Mouse (Mus musculus) intestine, embryonic 16.5 days (tissue): ENCODE measurements around the gene Dram1. TPM values are rescaled to one million over a fixed set of nuclear protein-coding genes. Genes with fewer than 3 reads are reported as not detected.

ENCODE experiments used
- ATAC-seq: fragments of 200-750 bp; cut with Nextera tagmentation; 2 replicates; pipeline ENCODE4 v1.8.0; 2017; ENCODE audit warnings: moderate TSS enrichment, moderate library complexity
- H3K27ac ChIP-seq: fragments of 300-500 bp; sonication (generic); 2 replicates; pipeline ENCODE4 v1.5.1; 2014; ENCODE audit warnings: mild to moderate bottlenecking, low read length
- H3K27me3 ChIP-seq: fragments of 300-500 bp; sonication (generic); replicated peaks from 2 replicates; pipeline ENCODE4 v1.6.1; 2014; ENCODE audit warnings: low read length, control low read depth, mixed read lengths; ENCODE audit not compliant: control insufficient read depth, insufficient read depth
- H3K36me3 ChIP-seq: fragments of 300-500 bp; sonication (generic); 2 replicates; pipeline ENCODE4 v1.6.1; 2014; ENCODE audit warnings: low read length, control low read depth; ENCODE audit not compliant: control insufficient read depth, insufficient read depth
- H3K4me1 ChIP-seq: fragments of 300-500 bp; sonication (generic); 2 replicates; pipeline ENCODE4 v1.6.1; 2014; ENCODE audit warnings: low read length, control low read depth, mixed read lengths; ENCODE audit not compliant: control insufficient read depth, insufficient read depth
- H3K4me2 ChIP-seq: fragments of 300-500 bp; sonication (generic); 2 replicates; pipeline ENCODE4 v1.6.1; 2014; ENCODE audit warnings: low read depth, low read length, control low read depth
- H3K4me3 ChIP-seq: fragments of 300-500 bp; sonication (generic); 2 replicates; pipeline ENCODE4 v1.5.1; 2014; ENCODE audit warnings: mild to moderate bottlenecking, low read length
- H3K9ac ChIP-seq: fragments of 300-500 bp; sonication (generic); 2 replicates; pipeline ENCODE4 v1.6.1; 2014; ENCODE audit warnings: low read depth, low read length
- H3K9me3 ChIP-seq: fragments of 300-500 bp; sonication (generic); 2 replicates; pipeline ENCODE4 v1.6.1; 2016; ENCODE audit warnings: low read length, control low read depth; ENCODE audit not compliant: control insufficient read depth
- WGBS: fragments of 180-500 bp; shearing (Covaris S2); extraction: QIAGEN DNeasy Blood & Tissue Kit; methylation state at CpG from one replicate; pipeline ENCODE4 v1.1.7; 2014; 5-methylcytosine and 5-hydroxymethylcytosine counted together
- polyA plus RNA-seq: library from polyadenylated mRNA; unstranded; fragments of >200 nt; fragmentation: Nextera tagmentation; extraction: Ambion mirVana; gene quantifications from 2 replicates; pipeline ENCODE4 v1.2.1, GENCODE M21; 2015

The Dram1 gene
- polyA plus RNA-seq, 1 experiment from 2014 or later = 3.5 TPM

DNA sequence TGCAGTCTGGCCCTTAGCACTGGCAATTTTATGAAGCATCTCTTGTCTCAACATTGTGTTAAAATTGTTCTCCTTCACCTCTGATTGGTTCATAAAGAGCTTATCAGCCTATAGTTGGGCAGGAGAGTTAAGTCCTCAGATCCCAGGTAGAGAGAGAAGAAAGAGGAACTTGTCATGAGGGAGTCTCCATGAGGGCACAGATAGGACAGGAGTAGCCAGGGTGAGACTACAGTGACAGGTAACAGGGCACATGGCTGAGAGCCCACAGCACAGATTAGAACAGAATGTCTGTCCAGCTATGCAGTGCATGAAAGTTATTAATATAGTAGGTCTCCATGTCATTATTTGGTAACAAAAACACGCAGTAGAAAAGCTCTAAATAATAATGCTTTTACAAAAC is 16.7 kb downstream of the Dram1 start:
- H3K36me3 ChIP-seq = no peaks in the 10 kb centered on the region
- no peak for ATAC-seq
- no peak overlapping the region for H3K27ac ChIP-seq
- no peak overlapping the region for H3K9ac ChIP-seq
- no peaks in the 10 kb centered on the region for H3K27me3 ChIP-seq
- no peak overlapping the region for H3K4me2 ChIP-seq
- 65% methylated on average over 1 of the region's 1 CpGs for WGBS
- H3K4me1 ChIP-seq = no peaks in the 10 kb centered on the region
- H3K9me3 ChIP-seq = no peaks in the 10 kb centered on the region
- H3K4me3 ChIP-seq = no peak overlapping the region

GRCm38 (mm10) chr10:88356983-88357559 is 21.8 kb downstream of the Dram1 start:
- Histone ChIP-seq H3K9ac (peak overlapping the region; percentile 68), H3K36me3 (no peaks in the 10 kb centered on the region), H3K4me2 (peak overlapping the region; percentile 93), H3K27ac (no peak overlapping the region), H3K27me3 (no peaks in the 10 kb centered on the region), H3K4me3 (peak overlapping the region; percentile 66), H3K4me1 (peaks cover 5% of the 10 kb centered on the region; the same call in 1 of the 2 replicates), H3K9me3 (no peaks in the 10 kb centered on the region)
- WGBS = 3% methylated on average over 40 of the region's 47 CpGs
- ATAC-seq = peak; percentile 91

GRCm38 (mm10) chr10:88356114-88356982 is 22.5 kb downstream of the Dram1 start:
- H3K4me3 ChIP-seq = peak overlapping the region; percentile 66
- no peaks in the 10 kb centered on the region for H3K36me3 ChIP-seq
- H3K27me3 ChIP-seq = no peaks in the 10 kb centered on the region
- peak overlapping the region; percentile 68 for H3K9ac ChIP-seq
- H3K9me3 ChIP-seq = no peaks in the 10 kb centered on the region
- no peak overlapping the region for H3K27ac ChIP-seq
- peak; percentile 25; the same call in 1 of the 2 replicates for ATAC-seq
- peak overlapping the region; percentile 93 for H3K4me2 ChIP-seq
- 11% methylated on average over 21 of the region's 21 CpGs for WGBS
- peaks cover 5% of the 10 kb centered on the region; the same call in 1 of the 2 replicates for H3K4me1 ChIP-seq

GRCm38 (mm10) chr10:88354599-88354998 is 24.3 kb downstream of the Dram1 start:
- peak; percentile 43 for ATAC-seq
- no peaks in the 10 kb centered on the region for H3K9me3 ChIP-seq
- no peak overlapping the region for H3K4me2 ChIP-seq
- no peak overlapping the region for H3K4me3 ChIP-seq
- peaks cover 5% of the 10 kb centered on the region; the same call in 1 of the 2 replicates for H3K4me1 ChIP-seq
- H3K36me3 ChIP-seq = no peaks in the 10 kb centered on the region
- no peak overlapping the region for H3K27ac ChIP-seq
- WGBS = 52% methylated on average over 5 of the region's 5 CpGs
- H3K27me3 ChIP-seq = no peaks in the 10 kb centered on the region
- H3K9ac ChIP-seq = no peak overlapping the region

DNA sequence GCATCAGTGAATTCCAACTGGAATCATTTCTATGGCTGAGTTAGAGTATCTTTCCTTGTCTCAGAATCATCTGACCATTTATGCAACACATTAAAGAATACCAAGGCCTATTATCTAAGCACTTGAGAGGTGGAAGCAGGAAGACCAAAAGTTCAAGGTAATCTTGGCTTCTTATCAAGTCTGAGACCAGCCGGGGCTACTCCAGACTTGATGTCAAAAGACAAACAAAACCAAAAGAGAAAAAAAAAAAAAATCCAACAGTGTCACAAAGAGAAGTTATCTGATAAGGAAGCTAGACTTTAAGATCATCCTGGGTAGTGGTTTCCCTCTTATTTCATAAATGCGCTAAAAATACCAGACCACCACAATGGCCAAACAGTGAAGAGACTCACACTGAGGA is 26.3 kb downstream of the Dram1 start:
- no peak overlapping the region for H3K27ac ChIP-seq
- 68% methylated on average over 2 of the region's 2 CpGs for WGBS
- H3K9me3 ChIP-seq = no peaks in the 10 kb centered on the region
- peaks cover 5% of the 10 kb centered on the region; the same call in 1 of the 2 replicates for H3K4me1 ChIP-seq
- no peak for ATAC-seq
- H3K36me3 ChIP-seq = no peaks in the 10 kb centered on the region
- no peaks in the 10 kb centered on the region for H3K27me3 ChIP-seq
- H3K4me2 ChIP-seq = no peak overlapping the region
- H3K4me3 ChIP-seq = no peak overlapping the region
- H3K9ac ChIP-seq = no peak overlapping the region

DNA sequence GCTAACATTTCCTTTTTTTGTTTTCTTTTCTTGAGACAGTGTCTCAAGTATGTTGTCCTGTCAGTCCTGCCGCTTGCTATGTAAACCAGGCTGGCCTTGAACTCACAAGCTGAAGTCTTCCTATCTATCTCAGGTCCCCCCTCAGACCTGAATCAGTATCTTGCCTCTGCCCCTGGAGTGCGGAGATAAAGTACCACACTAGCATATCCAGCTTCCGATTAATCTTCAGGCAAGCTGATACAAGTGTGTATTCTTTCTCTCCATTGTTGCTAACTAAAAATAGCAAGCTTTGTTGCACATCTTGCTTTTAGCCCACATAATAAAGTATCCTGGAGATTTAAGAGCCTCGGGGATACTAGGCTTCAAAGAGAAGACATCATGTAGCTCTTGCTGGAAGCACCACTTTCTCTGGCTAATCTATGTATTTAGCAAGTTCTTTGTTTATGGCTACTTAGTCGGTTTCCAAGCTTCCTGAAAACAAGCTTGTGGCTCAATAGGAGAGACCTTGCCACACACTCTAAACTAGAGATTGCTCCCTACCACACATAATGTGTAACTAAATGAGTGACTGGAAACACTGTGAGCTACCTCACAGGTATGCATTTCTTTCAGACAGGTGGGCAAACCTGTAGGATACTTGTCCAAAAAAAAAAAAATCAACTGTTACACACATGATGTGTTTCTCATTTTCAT is 27.3 kb downstream of the Dram1 start:
- no peak for ATAC-seq
- Histone ChIP-seq H3K27ac (no peak overlapping the region), H3K36me3 (no peaks in the 10 kb centered on the region), H3K9ac (no peak overlapping the region), H3K4me1 (peaks cover 3% of the 10 kb centered on the region; the same call in 1 of the 2 replicates), H3K27me3 (no peaks in the 10 kb centered on the region), H3K9me3 (no peaks in the 10 kb centered on the region), H3K4me3 (no peak overlapping the region), H3K4me2 (no peak overlapping the region)
- WGBS = 63% methylated on average over 5 of the region's 5 CpGs

DNA sequence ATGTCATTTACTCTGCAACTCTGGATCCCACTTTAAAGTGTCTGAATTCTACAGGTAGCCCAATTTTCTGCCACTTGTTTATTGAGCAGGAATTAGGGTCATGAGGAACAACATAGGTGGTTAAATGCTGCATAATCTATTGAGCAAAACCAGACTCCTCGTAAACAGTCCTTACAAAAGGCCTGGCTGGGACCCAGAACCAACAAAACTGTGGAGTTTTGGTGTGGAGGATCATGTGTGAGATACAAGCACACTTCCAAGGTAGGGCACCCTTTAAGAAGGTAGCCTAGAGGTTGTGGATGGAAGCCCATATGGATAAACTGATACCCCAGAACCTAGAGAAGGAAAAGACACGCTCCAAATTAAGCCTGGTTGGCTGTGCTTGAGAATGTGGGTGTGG is 28.2 kb downstream of the Dram1 start:
- no peak for ATAC-seq
- no peak overlapping the region for H3K4me2 ChIP-seq
- no peak overlapping the region for H3K27ac ChIP-seq
- H3K9me3 ChIP-seq = no peaks in the 10 kb centered on the region
- H3K9ac ChIP-seq = no peak overlapping the region
- no peaks in the 10 kb centered on the region for H3K4me1 ChIP-seq
- WGBS = 67% methylated on average over 2 of the region's 2 CpGs
- no peak overlapping the region for H3K4me3 ChIP-seq
- no peaks in the 10 kb centered on the region for H3K36me3 ChIP-seq
- H3K27me3 ChIP-seq = no peaks in the 10 kb centered on the region

DNA sequence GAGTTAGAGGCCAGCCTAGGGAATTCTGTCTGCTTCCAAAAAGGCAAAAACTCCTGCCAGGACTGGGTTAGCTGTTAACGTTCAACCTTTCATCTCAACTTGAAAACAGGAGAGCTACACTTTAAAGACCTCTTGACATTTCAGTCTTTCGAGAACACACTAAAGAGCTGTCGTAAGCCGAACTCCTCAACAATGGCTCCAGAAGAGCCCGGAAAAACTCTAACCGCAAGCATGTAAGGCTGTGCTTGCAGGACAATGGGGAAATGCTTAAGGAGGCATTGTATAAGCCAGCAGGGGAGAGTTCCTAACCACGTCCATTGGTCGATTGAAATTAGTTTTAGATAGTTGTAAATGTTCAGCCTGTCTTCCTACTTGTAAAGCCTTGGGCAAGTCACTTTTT is 29.1 kb downstream of the Dram1 start:
- H3K4me1 ChIP-seq = no peaks in the 10 kb centered on the region
- no peaks in the 10 kb centered on the region for H3K9me3 ChIP-seq
- H3K36me3 ChIP-seq = no peaks in the 10 kb centered on the region
- no peak overlapping the region for H3K27ac ChIP-seq
- no peaks in the 10 kb centered on the region for H3K27me3 ChIP-seq
- 57% methylated on average over 8 of the region's 8 CpGs for WGBS
- H3K4me3 ChIP-seq = no peak overlapping the region
- H3K9ac ChIP-seq = no peak overlapping the region
- H3K4me2 ChIP-seq = no peak overlapping the region
- ATAC-seq = no peak

DNA sequence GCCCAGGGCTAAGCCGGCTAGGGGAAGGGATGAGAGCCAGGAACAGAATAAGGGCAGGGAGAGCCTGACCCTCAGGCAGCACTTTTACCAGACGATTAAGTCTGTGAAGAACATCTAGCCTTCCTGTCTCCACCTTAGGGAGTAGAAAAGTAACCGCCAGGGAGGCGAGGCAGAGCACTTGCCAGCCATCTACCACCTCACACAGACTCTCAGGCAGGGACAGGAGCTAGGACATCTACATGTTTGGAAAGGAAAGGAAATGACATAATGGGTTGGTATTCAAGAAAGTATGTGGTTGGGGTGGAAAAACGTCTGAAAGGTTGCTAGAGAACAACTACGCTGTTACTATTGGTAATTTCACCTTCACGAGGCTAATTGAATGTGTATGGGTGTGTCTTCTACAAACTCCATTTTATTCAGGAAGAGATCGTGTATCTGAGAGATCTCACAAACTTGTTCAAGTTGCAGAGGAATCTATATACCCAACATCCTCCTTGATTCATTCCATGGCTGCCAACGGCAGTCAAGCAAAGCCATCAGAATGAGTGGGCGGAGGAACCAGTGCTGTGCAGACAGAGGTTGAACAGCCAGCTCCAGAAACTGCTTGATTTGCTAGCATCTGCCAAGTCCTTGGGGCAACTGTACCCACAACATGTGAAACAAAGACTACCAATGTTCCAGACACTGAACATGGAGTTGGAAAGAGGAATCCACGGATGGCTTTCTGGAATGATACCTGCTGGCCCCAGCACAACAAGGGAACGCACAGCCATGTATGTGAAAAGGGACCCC is 32.2 kb downstream of the Dram1 start:
- no peak overlapping the region for H3K27ac ChIP-seq
- no peaks in the 10 kb centered on the region for H3K36me3 ChIP-seq
- 75% methylated on average over 12 of the region's 12 CpGs for WGBS
- ATAC-seq = no peak
- H3K9ac ChIP-seq = no peak overlapping the region
- no peaks in the 10 kb centered on the region for H3K27me3 ChIP-seq
- no peak overlapping the region for H3K4me3 ChIP-seq
- H3K4me2 ChIP-seq = no peak overlapping the region
- H3K4me1 ChIP-seq = no peaks in the 10 kb centered on the region
- H3K9me3 ChIP-seq = no peaks in the 10 kb centered on the region
